Mouse (Mus musculus) urinary bladder, adult 2 months (tissue): ENCODE results near the gene Fam227b. TPM values are rescaled to one million over a fixed set of nuclear protein-coding genes. Genes with fewer than 3 reads are reported as not detected.

Experiments used
- DNase-seq: peaks from one replicate; pipeline ENCODE4 v3.0.0; 2022; ENCODE audit warnings: low spot score
- polyA plus RNA-seq: library from polyadenylated mRNA; depleted of rRNA; stranded (reverse); fragments of >200 nt; gene quantifications from 2 replicates; pipeline ENCODE4 v1.2.3, GENCODE M21; 2012

The Fam227b gene
- polyA plus RNA-seq, 1 experiment = 0.03 TPM

GRCm38 (mm10) chr2:126061037-126061773 is 90.6 kb downstream of the Fam227b start:
- DNase-seq = no peak

GRCm38 (mm10) chr2:126060595-126060994 is 91.2 kb downstream of the Fam227b start:
- DNase-seq = no peak

GRCm38 (mm10) chr2:126053657-126054056 is 98.1 kb downstream of the Fam227b start:
- DNase-seq = no peak

GRCm38 (mm10) chr2:126052749-126053557 is 98.9 kb downstream of the Fam227b start:
- no peak for DNase-seq

GRCm38 (mm10) chr2:126045621-126046020 is 106.2 kb downstream of the Fam227b start:
- DNase-seq = no peak

GRCm38 (mm10) chr2:126042674-126043073 is 109.1 kb downstream of the Fam227b start:
- DNase-seq = no peak

GRCm38 (mm10) chr2:126041237-126041636 is 110.6 kb downstream of the Fam227b start:
- no peak for DNase-seq

- no peak for DNase-seq
Measured at GRCm38 (mm10) chr2:126040651-126041050, 111.2 kb downstream of the Fam227b start.

GRCm38 (mm10) chr2:126039414-126039891 is 112.4 kb downstream of the Fam227b start:
- DNase-seq = no peak

- DNase-seq = no peak
Measured at GRCm38 (mm10) chr2:126038221-126039000, 113.4 kb downstream of the Fam227b start.

- no peak for DNase-seq
Measured at GRCm38 (mm10) chr2:126036121-126036520, 115.7 kb downstream of the Fam227b start.

GRCm38 (mm10) chr2:126035013-126035770 is 116.6 kb downstream of the Fam227b start:
- no peak for DNase-seq

GRCm38 (mm10) chr2:126034379-126035005 is 117.3 kb downstream of the Fam227b start, which contains the start of gene Fgf7:
Gene Fgf7 (plus strand): TSS chr2:126034658.
- DNase-seq = no peak

GRCm38 (mm10) chr2:126033114-126033972 is 118.5 kb downstream of the Fam227b start:
- no peak for DNase-seq

GRCm38 (mm10) chr2:126031186-126031900 is 120.5 kb downstream of the Fam227b start:
- no peak for DNase-seq

- no peak for DNase-seq
Measured at GRCm38 (mm10) chr2:126015763-126016473, 135.9 kb downstream of the Fam227b start.

- no peak for DNase-seq
Measured at GRCm38 (mm10) chr2:126014989-126015710, 136.7 kb downstream of the Fam227b start.

- no peak for DNase-seq
Measured at GRCm38 (mm10) chr2:126006742-126007141, 145.1 kb downstream of the Fam227b start.
